Mouse (Mus musculus): ENCODE measurements around the gene Iqschfp. TPM values are rescaled to one million over a fixed set of nuclear protein-coding genes. Genes with fewer than 3 reads are reported as not detected.

Iqschfp gene
- not detected in 2 replicates for polyA plus RNA-seq (2011; ENCODE audit: insufficient read depth, insufficient read length, low replicate concordance, missing spikeins)

DNA sequence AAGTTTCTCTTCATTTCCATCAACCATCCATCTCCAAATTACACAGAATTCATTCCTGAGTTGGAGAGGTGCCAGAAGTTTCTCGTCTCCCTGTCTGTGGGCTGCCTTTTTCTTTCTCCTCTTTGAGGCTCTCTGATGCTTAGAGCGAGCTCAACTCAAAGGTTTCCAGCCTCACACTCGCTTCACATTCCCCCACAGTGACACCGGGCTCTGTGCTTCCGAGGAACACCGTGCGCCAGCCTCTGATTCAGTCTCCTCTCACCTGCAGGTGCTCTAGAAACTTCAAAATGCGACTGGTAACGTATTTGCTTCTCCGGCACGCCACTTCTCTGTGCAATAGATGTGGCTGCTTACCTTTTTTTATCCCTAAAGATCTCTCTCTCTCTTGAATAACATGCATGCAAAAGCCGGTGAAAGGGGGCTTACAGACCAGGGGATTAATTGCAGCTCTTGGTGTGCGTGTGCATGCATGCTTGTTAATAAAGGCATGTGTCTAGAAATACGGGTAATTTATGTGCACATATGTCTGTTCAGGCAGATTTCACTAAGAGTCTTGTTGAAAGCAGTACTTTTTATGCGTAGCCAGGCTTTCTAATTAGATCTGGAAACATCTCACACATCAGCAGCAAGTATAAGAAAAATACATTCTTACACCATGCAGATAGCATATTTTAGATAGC is at the start of gene Iqschfp, which contains the start of gene Iqcj:
TSS of gene Iqschfp (plus strand) at position 207 of the 680 bp plus-strand sequence.
TSS of gene Iqcj (plus strand) at position 195 of the 680 bp plus-strand sequence.
- no peak within 1 kb of the TSS for H3K4me3 ChIP-seq (replicated peaks; ENCODE audit: control insufficient read depth, low read depth, low read length)
- no peaks in the 10 kb centered on the region for H3K4me1 ChIP-seq (ENCODE audit: control insufficient read depth, insufficient read depth, low read length)
- no peak within 1 kb of the TSS for H3K27ac ChIP-seq (ENCODE audit: control insufficient read depth, insufficient read depth, low read depth, low read length, poor library complexity)
- TF ChIP-seq CTCF (IDR thresholded peaks at IDR 0.05; ENCODE audit: control insufficient read depth, insufficient read depth, low read length) (no peak), POLR2A (IDR thresholded peaks at IDR 0.05; ENCODE audit: borderline replicate concordance, control insufficient read depth, low read depth, low read length) (no peak)
- WGBS: 73% methylated on average over 15 of the region's 15 CpGs

DNA sequence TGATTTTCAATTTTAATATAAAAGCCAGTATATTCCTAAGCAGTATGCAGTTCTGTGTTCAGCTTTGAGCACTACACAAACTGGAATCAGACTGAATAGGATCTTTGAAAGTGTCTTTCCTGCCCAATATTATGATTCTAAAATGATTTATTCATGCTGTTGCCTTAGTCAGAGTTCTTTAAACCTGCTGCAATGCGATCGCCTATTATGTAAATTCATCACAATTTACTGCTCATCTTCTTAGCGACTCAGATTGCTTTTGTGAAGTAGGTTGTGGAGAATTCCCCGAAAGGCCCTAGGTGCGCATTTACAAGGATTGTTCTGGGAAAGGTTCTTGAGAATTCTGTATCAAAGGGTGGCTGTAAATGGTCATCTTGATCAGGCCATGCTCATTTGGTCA is 39.6 kb upstream of the Iqschfp start:
- Histone ChIP-seq H3K27ac (ENCODE audit: control insufficient read depth, insufficient read depth, low read depth, low read length, poor library complexity) (no peak overlapping the region), H3K4me1 (ENCODE audit: control insufficient read depth, insufficient read depth, low read length) (no peaks in the 10 kb centered on the region), H3K4me3 (replicated peaks; ENCODE audit: control insufficient read depth, low read depth, low read length) (no peak overlapping the region)
- TF ChIP-seq POLR2A (IDR thresholded peaks at IDR 0.05; ENCODE audit: borderline replicate concordance, control insufficient read depth, low read depth, low read length) (no peak), CTCF (IDR thresholded peaks at IDR 0.05; ENCODE audit: control insufficient read depth, insufficient read depth, low read length) (no peak)
- WGBS: 78% methylated on average over 5 of the region's 5 CpGs

DNA sequence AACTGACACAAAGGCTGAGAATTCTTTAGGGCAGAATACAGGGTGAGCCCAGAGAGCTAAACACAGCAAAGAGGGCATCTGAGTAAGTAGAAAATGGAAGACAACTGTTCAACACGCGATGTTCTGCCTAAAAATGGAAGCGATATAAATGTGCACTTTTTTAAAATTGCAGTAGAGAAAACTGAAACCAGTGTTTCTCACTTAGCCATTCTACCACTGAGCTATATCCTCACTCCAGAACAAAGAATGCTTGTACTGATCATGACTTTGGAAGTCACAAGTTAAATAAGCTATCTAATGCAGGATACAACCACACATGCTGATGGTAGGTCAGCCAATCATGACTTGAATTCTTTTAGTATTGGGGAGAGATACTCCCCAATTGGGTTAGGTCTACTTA is 30.5 kb upstream of the Iqschfp start:
- H3K4me3 ChIP-seq (replicated peaks; ENCODE audit: control insufficient read depth, low read depth, low read length): no peak overlapping the region
- no peak for TF ChIP-seq POLR2A (IDR thresholded peaks at IDR 0.05; ENCODE audit: borderline replicate concordance, control insufficient read depth, low read depth, low read length)
- TF ChIP-seq CTCF (IDR thresholded peaks at IDR 0.05; ENCODE audit: control insufficient read depth, insufficient read depth, low read length): no peak
- WGBS: 93% methylated on average over 3 of the region's 3 CpGs
- no peak overlapping the region for H3K27ac ChIP-seq (ENCODE audit: control insufficient read depth, insufficient read depth, low read depth, low read length, poor library complexity)
- H3K4me1 ChIP-seq (ENCODE audit: control insufficient read depth, insufficient read depth, low read length): no peaks in the 10 kb centered on the region

DNA sequence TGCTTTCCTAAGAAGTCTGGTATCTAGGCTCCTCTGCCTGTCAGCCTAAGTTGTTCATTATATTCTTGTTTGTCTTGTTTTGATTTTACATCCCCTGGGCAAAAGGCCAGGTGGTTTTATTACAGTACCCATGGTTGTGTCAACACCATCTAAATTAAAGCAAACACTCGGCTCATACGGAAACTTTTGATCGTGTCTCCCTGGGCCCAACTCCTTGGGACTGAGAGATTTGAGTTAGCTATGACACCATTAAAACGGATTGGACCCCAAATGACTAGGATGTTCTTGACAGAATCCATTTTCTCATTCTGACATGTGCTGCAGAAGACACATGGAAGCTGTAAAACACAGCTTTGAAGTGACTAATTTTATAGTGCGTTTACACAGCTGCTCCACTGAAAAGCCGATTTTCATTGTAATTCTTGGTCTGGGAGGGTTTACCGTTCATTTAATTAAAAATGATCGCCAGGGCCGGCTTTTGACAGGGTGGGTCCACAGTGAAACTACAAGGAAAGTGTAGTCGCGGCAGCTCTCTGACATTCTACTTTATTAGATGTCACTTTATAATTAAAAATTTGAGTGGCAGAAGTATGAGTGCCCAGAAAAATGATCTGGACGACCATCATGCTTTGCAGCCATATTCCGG is 24.5 kb upstream of the Iqschfp start:
- 80% methylated on average over 13 of the region's 13 CpGs for WGBS
- no peak overlapping the region for H3K27ac ChIP-seq (ENCODE audit: control insufficient read depth, insufficient read depth, low read depth, low read length, poor library complexity)
- no peaks in the 10 kb centered on the region for H3K4me1 ChIP-seq (ENCODE audit: control insufficient read depth, insufficient read depth, low read length)

DNA sequence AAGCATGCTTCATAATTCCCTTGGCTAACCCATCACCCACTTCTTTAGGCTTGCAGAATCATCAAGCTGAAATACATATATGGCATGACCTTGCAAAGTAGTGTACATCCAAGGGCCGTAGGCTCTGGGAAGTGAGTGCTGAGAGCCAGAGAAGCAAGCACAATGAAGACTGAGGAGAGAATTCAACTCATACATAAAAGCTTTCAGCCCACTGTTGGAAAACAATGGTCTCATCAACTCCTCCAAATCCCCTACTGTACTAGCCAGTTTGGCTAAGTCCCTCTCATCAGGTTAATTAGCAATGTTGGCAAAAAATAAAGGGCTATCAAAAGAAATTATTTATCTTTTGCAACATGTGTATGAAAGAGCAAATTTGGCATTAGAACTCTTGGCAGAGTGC is 22.6 kb upstream of the Iqschfp start:
- no peaks in the 10 kb centered on the region for H3K4me1 ChIP-seq (ENCODE audit: control insufficient read depth, insufficient read depth, low read length)

More for the DNA sequence above, 24.5 kb upstream of the Iqschfp start:
- no peak for TF ChIP-seq POLR2A (IDR thresholded peaks at IDR 0.05; ENCODE audit: borderline replicate concordance, control insufficient read depth, low read depth, low read length)
- TF ChIP-seq CTCF (IDR thresholded peaks at IDR 0.05; ENCODE audit: control insufficient read depth, insufficient read depth, low read length): no peak
- no peak overlapping the region for H3K4me3 ChIP-seq (replicated peaks; ENCODE audit: control insufficient read depth, low read depth, low read length)

DNA sequence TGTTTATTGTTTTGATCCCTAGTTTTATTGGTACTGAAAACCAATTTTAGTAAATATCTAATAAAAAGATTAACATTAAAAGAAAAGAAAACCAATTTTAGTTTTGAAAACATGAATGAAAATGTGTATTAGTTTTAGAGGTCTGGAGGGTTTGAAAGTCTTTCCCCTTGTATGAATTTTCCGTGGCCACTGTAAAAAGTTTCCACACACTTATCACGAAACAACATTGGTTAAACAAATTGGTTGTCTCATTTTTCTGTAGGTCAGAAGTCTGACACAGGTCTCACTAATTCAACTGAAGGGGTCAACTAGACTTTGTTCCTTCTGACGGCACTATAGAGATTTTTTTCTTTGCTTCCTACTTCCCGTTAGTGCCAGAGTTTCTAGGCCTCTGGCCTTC is 14.8 kb upstream of the Iqschfp start:
- no peak for TF ChIP-seq POLR2A (IDR thresholded peaks at IDR 0.05; ENCODE audit: borderline replicate concordance, control insufficient read depth, low read depth, low read length)
- TF ChIP-seq CTCF (IDR thresholded peaks at IDR 0.05; ENCODE audit: control insufficient read depth, insufficient read depth, low read length): no peak
- H3K4me3 ChIP-seq (replicated peaks; ENCODE audit: control insufficient read depth, low read depth, low read length): no peak overlapping the region
- no peaks in the 10 kb centered on the region for H3K4me1 ChIP-seq (ENCODE audit: control insufficient read depth, insufficient read depth, low read length)
- H3K27ac ChIP-seq (ENCODE audit: control insufficient read depth, insufficient read depth, low read depth, low read length, poor library complexity): no peak overlapping the region
- WGBS: 71% methylated on average over 4 of the region's 4 CpGs

More for the DNA sequence above, 22.6 kb upstream of the Iqschfp start:
- Histone ChIP-seq H3K27ac (ENCODE audit: control insufficient read depth, insufficient read depth, low read depth, low read length, poor library complexity) (no peak overlapping the region), H3K4me3 (replicated peaks; ENCODE audit: control insufficient read depth, low read depth, low read length) (no peak overlapping the region)
- whole genome bisulfite sequencing: 78% methylated on average over 1 of the region's 1 CpGs
- TF ChIP-seq POLR2A (IDR thresholded peaks at IDR 0.05; ENCODE audit: borderline replicate concordance, control insufficient read depth, low read depth, low read length) (no peak), CTCF (IDR thresholded peaks at IDR 0.05; ENCODE audit: control insufficient read depth, insufficient read depth, low read length) (no peak)

DNA sequence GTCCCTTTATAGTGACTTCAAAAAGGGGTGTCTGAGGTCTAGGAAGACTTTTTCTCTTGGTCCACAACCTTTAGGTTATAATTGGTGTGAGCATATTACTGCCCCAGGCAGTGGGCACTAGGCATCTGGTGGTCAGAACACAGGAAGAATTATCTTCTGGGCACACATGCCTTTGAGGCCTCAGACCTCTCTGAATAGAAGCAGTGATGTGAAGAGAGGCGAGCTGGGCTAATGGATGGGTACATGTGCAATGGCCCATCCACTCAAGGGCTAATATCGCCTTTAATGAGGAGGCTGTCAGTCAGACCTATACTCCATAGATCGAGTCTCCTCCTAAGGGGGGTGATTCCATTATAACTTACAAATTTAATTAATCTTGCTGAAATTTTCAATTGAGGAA is 7.7 kb upstream of the Iqschfp start:
- no peak for TF ChIP-seq POLR2A (IDR thresholded peaks at IDR 0.05; ENCODE audit: borderline replicate concordance, control insufficient read depth, low read depth, low read length)
- no peak for TF ChIP-seq CTCF (IDR thresholded peaks at IDR 0.05; ENCODE audit: control insufficient read depth, insufficient read depth, low read length)
- H3K4me3 ChIP-seq (replicated peaks; ENCODE audit: control insufficient read depth, low read depth, low read length): no peak overlapping the region
- 69% methylated on average over 3 of the region's 3 CpGs for WGBS
- H3K4me1 ChIP-seq (ENCODE audit: control insufficient read depth, insufficient read depth, low read length): no peaks in the 10 kb centered on the region
- no peak overlapping the region for H3K27ac ChIP-seq (ENCODE audit: control insufficient read depth, insufficient read depth, low read depth, low read length, poor library complexity)

DNA sequence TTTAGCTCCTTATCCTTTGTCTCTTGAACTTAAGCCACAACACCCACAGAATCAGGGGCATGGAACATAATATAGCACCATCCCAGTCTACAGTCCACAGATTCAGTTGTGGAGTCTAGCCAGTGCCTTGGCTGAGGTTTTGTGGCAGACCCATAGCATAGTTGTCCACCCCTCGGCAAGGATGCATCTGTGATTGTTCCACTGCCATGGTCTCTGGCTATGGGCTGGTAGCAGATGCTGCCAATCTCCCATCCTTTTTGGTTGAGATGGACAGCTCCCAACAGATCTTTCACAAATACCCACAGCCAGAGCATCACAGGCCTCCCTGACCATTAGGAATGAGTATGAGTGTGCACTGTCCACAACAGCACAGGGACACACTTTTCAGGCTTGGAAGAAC is 5.9 kb upstream of the Iqschfp start:
- Histone ChIP-seq H3K4me3 (replicated peaks; ENCODE audit: control insufficient read depth, low read depth, low read length) (no peak overlapping the region), H3K4me1 (ENCODE audit: control insufficient read depth, insufficient read depth, low read length) (no peaks in the 10 kb centered on the region), H3K27ac (ENCODE audit: control insufficient read depth, insufficient read depth, low read depth, low read length, poor library complexity) (no peak overlapping the region)
- WGBS: 58% methylated on average over 1 of the region's 1 CpGs
- TF ChIP-seq POLR2A (IDR thresholded peaks at IDR 0.05; ENCODE audit: borderline replicate concordance, control insufficient read depth, low read depth, low read length): no peak
- TF ChIP-seq CTCF (IDR thresholded peaks at IDR 0.05; ENCODE audit: control insufficient read depth, insufficient read depth, low read length): no peak
